Mouse (Mus musculus) neural tube, embryonic 14.5 days (tissue): ENCODE data around the gene Trrap. TPM values are rescaled to one million over a fixed set of nuclear protein-coding genes. Genes with fewer than 3 reads are reported as not detected.

Experiments
- ATAC-seq: fragments of 200-750 bp; cut with Nextera tagmentation; 2 replicates; pipeline ENCODE4 v1.8.0; 2017; ENCODE audit warnings: low read depth, mild to moderate bottlenecking, moderate TSS enrichment, moderate library complexity
- H3K27ac ChIP-seq: fragments of 300-500 bp; sonication (generic); 2 replicates; pipeline ENCODE4 v1.5.1; 2014; ENCODE audit warnings: low read depth, mild to moderate bottlenecking, control low read depth, low read length, moderate library complexity, mixed read lengths
- H3K27me3 ChIP-seq: fragments of 300-500 bp; sonication (generic); 2 replicates; pipeline ENCODE4 v1.6.1; 2014; ENCODE audit warnings: low read length; ENCODE audit not compliant: control insufficient read depth, insufficient read depth
- H3K36me3 ChIP-seq: fragments of 300-500 bp; sonication (generic); 2 replicates; pipeline ENCODE4 v1.6.1; 2014; ENCODE audit warnings: low read length, mixed read lengths; ENCODE audit not compliant: control insufficient read depth, insufficient read depth
- H3K4me1 ChIP-seq: fragments of 300-500 bp; sonication (generic); 2 replicates; pipeline ENCODE4 v1.6.1; 2014; ENCODE audit warnings: low read length; ENCODE audit not compliant: control insufficient read depth, insufficient read depth
- H3K4me2 ChIP-seq: fragments of 300-500 bp; sonication (generic); 2 replicates; pipeline ENCODE4 v1.6.1; 2014; ENCODE audit warnings: mild to moderate bottlenecking, low read depth, low read length, control low read depth
- H3K4me3 ChIP-seq: fragments of 300-500 bp; sonication (generic); 2 replicates; pipeline ENCODE4 v1.5.1; 2014; ENCODE audit warnings: low read depth, low read length, control low read depth, mixed read lengths
- H3K9ac ChIP-seq: fragments of 300-500 bp; sonication (generic); replicated peaks from 2 replicates; pipeline ENCODE4 v1.6.1; 2014; ENCODE audit warnings: low read depth, mild to moderate bottlenecking, control low read depth, low read length, mixed read lengths
- H3K9me3 ChIP-seq: fragments of 300-500 bp; sonication (generic); 2 replicates; pipeline ENCODE4 v1.6.1; 2016; ENCODE audit warnings: low read length; ENCODE audit not compliant: control insufficient read depth
- WGBS: fragments of 180-500 bp; shearing (Covaris S2); extraction: QIAGEN DNeasy Blood & Tissue Kit; methylation state at CpG from one replicate; pipeline ENCODE4 v1.1.7; 2014; 5-methylcytosine and 5-hydroxymethylcytosine counted together
- polyA plus RNA-seq: library from polyadenylated mRNA; unstranded; fragments of >200 nt; fragmentation: Nextera tagmentation; extraction: Ambion mirVana; gene quantifications from 2 replicates; pipeline ENCODE4 v1.2.1, GENCODE M21; 2014

The Trrap gene
- polyA plus RNA-seq, 1 experiment from 2014 or later: 92.0 TPM

GRCm38 (mm10) chr5:144849932-144850331, 82.4 kb downstream of the Trrap start:
- Histone ChIP-seq H3K4me2 (no peak overlapping the region), H3K4me3 (no peak overlapping the region), H3K4me1 (no peaks in the 10 kb centered on the region), H3K36me3 (peaks cover 95% of the 10 kb centered on the region), H3K27ac (no peak overlapping the region), H3K9ac (no peak overlapping the region), H3K27me3 (no peaks in the 10 kb centered on the region), H3K9me3 (no peaks in the 10 kb centered on the region)
- WGBS: 95% methylated on average over 10 of the region's 10 CpGs
- no peak for ATAC-seq

GRCm38 (mm10) chr5:144851820-144852219, 84.3 kb downstream of the Trrap start:
- Histone ChIP-seq H3K4me3 (no peak overlapping the region), H3K4me2 (no peak overlapping the region), H3K36me3 (peaks cover 82% of the 10 kb centered on the region), H3K27ac (no peak overlapping the region), H3K4me1 (no peaks in the 10 kb centered on the region), H3K9ac (no peak overlapping the region), H3K9me3 (no peaks in the 10 kb centered on the region), H3K27me3 (no peaks in the 10 kb centered on the region)
- 95% methylated on average over 3 of the region's 3 CpGs for WGBS
- no peak for ATAC-seq

- Histone ChIP-seq H3K27ac (no peak overlapping the region), H3K4me3 (no peak overlapping the region), H3K27me3 (no peaks in the 10 kb centered on the region), H3K9ac (no peak overlapping the region), H3K4me1 (no peaks in the 10 kb centered on the region), H3K9me3 (no peaks in the 10 kb centered on the region), H3K36me3 (peaks cover 79% of the 10 kb centered on the region), H3K4me2 (no peak overlapping the region)
- 91% methylated on average over 5 of the region's 5 CpGs for WGBS
- ATAC-seq: no peak
Observed at GRCm38 (mm10) chr5:144853931-144854330, 86.4 kb downstream of the Trrap start.

GRCm38 (mm10) chr5:144855936-144856335, 88.4 kb downstream of the Trrap start:
- H3K4me1 ChIP-seq: no peaks in the 10 kb centered on the region
- no peak for ATAC-seq
- H3K9ac ChIP-seq: no peak overlapping the region
- 63% methylated on average over 6 of the region's 6 CpGs for WGBS
- no peak overlapping the region for H3K4me2 ChIP-seq
- peaks cover under 1% of the 10 kb centered on the region; the same call in 1 of the 2 replicates for H3K9me3 ChIP-seq
- no peak overlapping the region for H3K4me3 ChIP-seq
- H3K36me3 ChIP-seq: peaks cover 77% of the 10 kb centered on the region
- H3K27me3 ChIP-seq: no peaks in the 10 kb centered on the region
- no peak overlapping the region for H3K27ac ChIP-seq

GRCm38 (mm10) chr5:144858527-144858926, 91.0 kb downstream of the Trrap start:
- no peak for ATAC-seq
- Histone ChIP-seq H3K27me3 (no peaks in the 10 kb centered on the region), H3K27ac (no peak overlapping the region), H3K36me3 (peaks cover 56% of the 10 kb centered on the region), H3K4me2 (no peak overlapping the region), H3K4me3 (no peak overlapping the region), H3K9ac (no peak overlapping the region), H3K4me1 (no peaks in the 10 kb centered on the region), H3K9me3 (peaks cover 2% of the 10 kb centered on the region; the same call in 1 of the 2 replicates)
- 96% methylated on average over 15 of the region's 15 CpGs for WGBS

- Histone ChIP-seq H3K9me3 (peaks cover 2% of the 10 kb centered on the region; the same call in 1 of the 2 replicates), H3K36me3 (peaks cover 49% of the 10 kb centered on the region), H3K4me3 (no peak overlapping the region), H3K9ac (no peak overlapping the region), H3K4me2 (no peak overlapping the region), H3K4me1 (no peaks in the 10 kb centered on the region), H3K27me3 (no peaks in the 10 kb centered on the region), H3K27ac (no peak overlapping the region)
- 96% methylated on average over 9 of the region's 9 CpGs for WGBS
- ATAC-seq: no peak
Observed at GRCm38 (mm10) chr5:144859284-144859683, 91.8 kb downstream of the Trrap start.

- Histone ChIP-seq H3K27me3 (no peaks in the 10 kb centered on the region), H3K4me1 (no peaks in the 10 kb centered on the region), H3K9ac (no peak overlapping the region), H3K36me3 (peaks cover 44% of the 10 kb centered on the region), H3K4me2 (no peak overlapping the region), H3K4me3 (no peak overlapping the region), H3K27ac (no peak overlapping the region), H3K9me3 (peaks cover 2% of the 10 kb centered on the region; the same call in 1 of the 2 replicates)
- 90% methylated on average over 8 of the region's 8 CpGs for WGBS
- no peak for ATAC-seq
Observed at GRCm38 (mm10) chr5:144860913-144861312, 93.4 kb downstream of the Trrap start.

- H3K36me3 ChIP-seq: no peaks in the 10 kb centered on the region
- H3K27me3 ChIP-seq: no peaks in the 10 kb centered on the region
- H3K27ac ChIP-seq: no peak overlapping the region
- H3K9ac ChIP-seq: no peak overlapping the region
- no peak overlapping the region for H3K4me2 ChIP-seq
- no peaks in the 10 kb centered on the region for H3K4me1 ChIP-seq
- 86% methylated on average over 8 of the region's 8 CpGs for WGBS
- H3K9me3 ChIP-seq: no peaks in the 10 kb centered on the region
- H3K4me3 ChIP-seq: no peak overlapping the region
- no peak for ATAC-seq
Observed at GRCm38 (mm10) chr5:144866923-144867322, 99.4 kb downstream of the Trrap start.

- WGBS: 60% methylated on average over 7 of the region's 7 CpGs
- no peak overlapping the region for H3K4me2 ChIP-seq
- no peaks in the 10 kb centered on the region for H3K27me3 ChIP-seq
- no peak overlapping the region for H3K9ac ChIP-seq
- ATAC-seq: no peak
- no peaks in the 10 kb centered on the region for H3K36me3 ChIP-seq
- H3K27ac ChIP-seq: no peak overlapping the region
- no peak overlapping the region for H3K4me3 ChIP-seq
- no peaks in the 10 kb centered on the region for H3K9me3 ChIP-seq
- no peaks in the 10 kb centered on the region for H3K4me1 ChIP-seq
Observed at GRCm38 (mm10) chr5:144869466-144869865, 101.9 kb downstream of the Trrap start.
